Mouse (Mus musculus): ENCODE data around the gene Gm21256. TPM values are rescaled to one million over a fixed set of nuclear protein-coding genes. Genes with fewer than 3 reads are reported as not detected.

Gm21256 gene
- not detected for polyA plus RNA-seq (2017; shearing (Covaris generic))

DNA sequence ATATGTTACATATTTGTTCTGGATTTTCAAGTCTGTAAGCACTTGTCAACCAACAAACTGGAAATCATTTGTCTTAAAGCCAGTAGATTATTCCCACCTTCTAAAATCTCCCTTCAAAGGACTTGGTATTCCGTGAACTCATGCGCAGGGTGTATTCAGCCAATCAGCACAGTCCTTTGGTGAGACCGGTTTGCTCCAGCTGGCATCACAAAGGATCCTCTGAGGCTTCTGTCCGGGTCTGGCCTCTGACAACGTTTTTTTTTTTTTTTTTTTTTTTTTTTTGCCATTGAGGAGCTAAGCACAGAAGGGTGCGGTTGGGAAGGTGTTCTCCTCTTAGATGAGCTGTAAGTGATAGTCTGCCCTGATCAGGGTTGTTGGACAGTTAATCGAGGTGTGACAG is at the start of gene Gm21256:
TSS of gene Gm21256 (plus strand) at position 301 of the 400 bp plus-strand sequence.

Other genes starting within 250 kb of the Gm21256 start
- not detected for gene Gm21170, start 240.1 kb downstream of the Gm21256 start, polyA plus RNA-seq (2017; shearing (Covaris generic))